Mouse (Mus musculus) limb, embryonic 14.5 days (tissue): ENCODE results near the gene Aloxe3. TPM values are rescaled to one million over a fixed set of nuclear protein-coding genes. Genes with fewer than 3 reads are reported as not detected.

ENCODE experiments used
- ATAC-seq: fragments of 200-750 bp; cut with Nextera tagmentation; 2 replicates; pipeline ENCODE4 v1.8.0; 2017; ENCODE audit warnings: low read depth, moderate number of reproducible peaks, moderate TSS enrichment; ENCODE audit not compliant: low FRiP score
- DNase-seq: peaks from one replicate; pipeline ENCODE4 v3.0.0-alpha.2; 2015; ENCODE audit warnings: low spot score
- H3K27ac ChIP-seq: fragments of 300-500 bp; sonication (generic); replicated peaks from 2 replicates; pipeline ENCODE4 v1.5.1; 2014; ENCODE audit warnings: low read depth, mild to moderate bottlenecking, low read length, moderate library complexity, mixed read lengths
- H3K27me3 ChIP-seq: fragments of 300-500 bp; sonication (generic); 2 replicates; pipeline ENCODE4 v1.6.1; 2014; ENCODE audit warnings: low read length, mixed read lengths; ENCODE audit not compliant: control insufficient read depth, insufficient read depth
- H3K36me3 ChIP-seq: fragments of 300-500 bp; sonication (generic); 2 replicates; pipeline ENCODE4 v1.6.1; 2014; ENCODE audit warnings: mild to moderate bottlenecking, low read length, moderate library complexity, mixed read lengths; ENCODE audit not compliant: control insufficient read depth, insufficient read depth
- H3K4me1 ChIP-seq: fragments of 300-500 bp; sonication (generic); 2 replicates; pipeline ENCODE4 v1.6.1; 2014; ENCODE audit warnings: antibody characterized with exemption, low read length, mixed read lengths; ENCODE audit not compliant: control insufficient read depth, insufficient read depth
- H3K4me2 ChIP-seq: fragments of 300-500 bp; sonication (generic); replicated peaks from 2 replicates; pipeline ENCODE4 v1.6.1; 2014; ENCODE audit warnings: low read depth, mild to moderate bottlenecking, low read length, moderate library complexity; ENCODE audit not compliant: severe bottlenecking
- H3K4me3 ChIP-seq: fragments of 300-500 bp; sonication (generic); replicated peaks from 2 replicates; pipeline ENCODE4 v1.5.1; 2014; ENCODE audit warnings: low read length
- H3K9ac ChIP-seq: fragments of 300-500 bp; sonication (generic); 2 replicates; pipeline ENCODE4 v1.6.1; 2014; ENCODE audit warnings: mild to moderate bottlenecking, low read depth, low read length, moderate library complexity; ENCODE audit not compliant: severe bottlenecking
- H3K9me3 ChIP-seq: fragments of 300-500 bp; sonication (generic); 2 replicates; pipeline ENCODE4 v1.6.1; 2016; ENCODE audit warnings: low read length; ENCODE audit not compliant: control insufficient read depth
- POLR2A ChIP-seq: fragments of 200-500 bp; IDR thresholded peaks from 2 replicates; pipeline ENCODE4 v1.8.0; 2012; ENCODE audit warnings: inconsistent platforms, mild to moderate bottlenecking, moderate library complexity, borderline replicate concordance; ENCODE audit not compliant: insufficient read depth, insufficient read length; ENCODE audit errors: extremely low read depth
- WGBS: fragments of 180-500 bp; shearing (Covaris S2); extraction: QIAGEN DNeasy Blood & Tissue Kit; methylation state at CpG from one replicate; pipeline ENCODE4 v1.1.7; 2014; 5-methylcytosine and 5-hydroxymethylcytosine counted together
- polyA plus RNA-seq, 2 experiments: library from polyadenylated mRNA; depleted of rRNA in 1 of 2; stranded (reverse) in 1 of 2; unstranded in 1 of 2; fragments of >200 nt; fragmentation: Nextera tagmentation in 1 of 2; extraction: Ambion mirVana in 1 of 2; gene quantifications; 2 replicates each; pipeline versions ENCODE4 v1.2.1 to v1.2.3; 2012 to 2014

Aloxe3 gene
- polyA plus RNA-seq, 2 experiments = 1.6 TPM

DNA sequence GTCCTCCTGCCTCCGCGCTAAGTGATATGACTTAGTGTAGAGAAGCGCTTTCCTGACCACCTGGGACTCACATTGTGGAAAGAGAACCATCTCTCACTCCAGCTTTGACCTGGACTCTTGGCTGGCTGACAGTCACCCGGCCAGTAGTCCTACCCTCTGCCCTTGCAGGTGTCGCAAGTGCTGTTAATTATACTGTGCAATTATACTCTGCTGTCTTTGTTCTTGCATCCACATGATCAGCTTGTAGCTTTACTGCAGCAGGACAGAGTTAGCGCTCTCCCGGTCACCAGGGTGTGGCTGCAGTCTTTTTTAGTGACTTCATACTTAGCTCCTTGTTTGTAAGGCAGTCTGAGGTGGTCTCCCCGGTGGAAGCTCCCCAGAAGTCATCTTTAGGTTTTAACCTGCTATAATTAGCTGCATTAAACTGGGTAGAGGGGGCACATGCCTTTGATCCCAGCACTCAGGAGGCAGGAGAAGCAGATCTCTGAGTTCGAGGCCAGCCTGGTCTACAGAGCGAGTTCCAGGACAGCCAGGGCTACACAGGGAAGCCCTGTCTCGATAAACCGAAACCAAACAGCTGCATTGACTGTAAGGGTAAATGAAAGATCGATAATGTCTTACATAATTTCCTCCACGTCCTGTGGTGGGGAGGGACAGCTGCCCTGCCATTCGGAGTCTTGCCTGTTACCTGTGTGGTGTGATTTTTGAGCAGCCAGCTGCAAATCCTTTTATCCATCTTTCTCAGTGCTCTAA is 45.4 kb upstream of the Aloxe3 start:
- Histone ChIP-seq H3K4me3 (no peak overlapping the region), H3K4me1 (no peaks in the 10 kb centered on the region), H3K9ac (no peak overlapping the region), H3K9me3 (no peaks in the 10 kb centered on the region), H3K27me3 (no peaks in the 10 kb centered on the region), H3K27ac (no peak overlapping the region), H3K36me3 (no peaks in the 10 kb centered on the region), H3K4me2 (no peak overlapping the region)
- 78% methylated on average over 15 of the region's 15 CpGs for WGBS
- no peak for TF ChIP-seq POLR2A
- DNase-seq (no peak), ATAC-seq (no peak)

DNA sequence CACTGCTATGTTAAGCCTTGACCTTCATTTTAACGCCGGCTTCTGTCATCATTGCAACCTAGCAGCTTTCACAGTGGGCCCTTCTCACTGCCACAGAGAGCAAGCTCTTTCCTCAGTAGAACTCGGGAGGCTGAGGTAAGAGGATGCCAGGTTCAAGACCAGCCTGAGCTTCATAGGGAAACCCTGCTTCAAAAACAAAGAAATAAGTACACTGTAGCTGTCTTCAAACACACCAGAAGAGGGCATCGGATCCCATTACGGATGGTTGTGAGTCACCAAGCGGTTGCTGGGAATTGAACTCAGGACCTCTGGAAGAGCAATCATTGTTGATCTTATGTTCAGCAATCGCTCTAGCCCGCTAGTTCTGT is 44.9 kb upstream of the Aloxe3 start:
- Histone ChIP-seq H3K4me2 (no peak overlapping the region), H3K27ac (no peak overlapping the region), H3K9ac (no peak overlapping the region), H3K4me1 (no peaks in the 10 kb centered on the region), H3K4me3 (no peak overlapping the region), H3K27me3 (no peaks in the 10 kb centered on the region), H3K9me3 (no peaks in the 10 kb centered on the region), H3K36me3 (no peaks in the 10 kb centered on the region)
- DNase-seq = no peak
- no peak for TF ChIP-seq POLR2A
- WGBS = 86% methylated on average over 8 of the region's 8 CpGs
- no peak for ATAC-seq

DNA sequence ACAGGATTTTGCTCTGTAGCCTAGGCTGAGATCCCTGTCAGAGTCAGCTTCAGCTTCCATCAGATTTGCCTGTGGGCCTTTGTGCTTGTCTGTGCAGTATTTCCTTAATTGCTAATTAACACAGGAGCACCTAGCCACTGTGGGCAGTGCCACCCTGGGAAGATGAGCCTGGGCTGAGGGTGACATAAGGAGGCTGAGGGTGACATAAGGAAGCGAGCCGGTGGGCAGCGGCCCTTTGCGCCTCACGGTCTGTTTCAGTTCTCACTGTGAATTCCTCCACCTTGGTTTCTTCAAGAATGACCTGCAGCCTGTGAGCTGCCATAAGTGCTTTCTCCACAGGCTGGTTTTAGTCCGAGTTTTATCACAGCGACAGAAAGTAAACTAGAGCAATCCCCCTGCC is 44.1 kb upstream of the Aloxe3 start:
- H3K27ac ChIP-seq = no peak overlapping the region
- no peaks in the 10 kb centered on the region for H3K36me3 ChIP-seq
- no peaks in the 10 kb centered on the region for H3K4me1 ChIP-seq
- no peaks in the 10 kb centered on the region for H3K9me3 ChIP-seq
- no peaks in the 10 kb centered on the region for H3K27me3 ChIP-seq
- DNase-seq (no peak), ATAC-seq (no peak)
- H3K4me2 ChIP-seq = no peak overlapping the region
- no peak overlapping the region for H3K4me3 ChIP-seq
- H3K9ac ChIP-seq = no peak overlapping the region
- TF ChIP-seq POLR2A = no peak
- WGBS = 85% methylated on average over 7 of the region's 7 CpGs

DNA sequence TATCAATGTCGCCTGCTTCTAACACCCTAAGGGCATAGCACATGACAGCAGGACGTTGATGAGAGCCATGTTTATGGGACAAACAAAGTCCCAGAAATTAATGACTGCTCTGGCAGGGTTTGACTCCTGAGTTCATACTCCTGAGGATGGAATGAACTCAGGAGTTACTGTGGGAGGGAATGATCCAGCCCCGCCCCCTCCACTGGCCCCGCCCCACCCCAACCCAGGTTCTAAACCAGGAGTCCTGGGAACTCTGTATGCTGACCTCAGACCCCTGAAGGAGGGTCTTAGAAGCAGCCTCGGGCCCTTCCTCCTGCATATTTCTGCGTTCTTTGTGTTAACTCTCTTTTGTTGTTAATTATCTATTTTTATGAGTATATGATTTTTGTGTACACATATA is 40.1 kb upstream of the Aloxe3 start:
- no peak for TF ChIP-seq POLR2A
- H3K4me2 ChIP-seq = no peak overlapping the region
- H3K27me3 ChIP-seq = no peaks in the 10 kb centered on the region
- DNase-seq (no peak), ATAC-seq (no peak)
- H3K9me3 ChIP-seq = no peaks in the 10 kb centered on the region
- peaks cover 18% of the 10 kb centered on the region for H3K4me1 ChIP-seq
- WGBS = 53% methylated on average over 6 of the region's 6 CpGs
- H3K36me3 ChIP-seq = peaks cover 12% of the 10 kb centered on the region
- no peak overlapping the region for H3K27ac ChIP-seq
- no peak overlapping the region for H3K4me3 ChIP-seq
- no peak overlapping the region for H3K9ac ChIP-seq

DNA sequence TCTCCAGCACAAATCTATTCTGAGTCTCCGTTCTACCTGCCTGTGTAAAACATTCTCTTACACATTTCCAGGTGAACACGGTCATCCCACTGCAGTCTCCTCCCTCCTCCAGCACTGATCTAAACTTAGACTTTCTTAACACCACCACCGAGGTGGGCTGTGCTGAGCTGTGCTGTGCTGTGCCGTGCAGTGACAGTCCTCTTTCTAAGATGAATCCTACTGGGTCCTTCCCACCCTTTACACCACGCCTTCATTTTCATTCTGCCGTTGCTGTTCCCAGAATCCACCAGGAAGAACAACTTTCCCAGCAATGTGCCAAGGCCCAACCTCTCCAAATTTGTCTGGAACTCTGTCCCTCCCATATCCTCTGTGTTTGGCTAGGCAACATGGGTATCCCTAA is 39.3 kb upstream of the Aloxe3 start:
- Histone ChIP-seq H3K4me1 (peaks cover 19% of the 10 kb centered on the region), H3K4me3 (no peak overlapping the region), H3K4me2 (no peak overlapping the region), H3K27me3 (no peaks in the 10 kb centered on the region), H3K9ac (no peak overlapping the region), H3K27ac (no peak overlapping the region), H3K36me3 (peaks cover 20% of the 10 kb centered on the region), H3K9me3 (no peaks in the 10 kb centered on the region)
- 56% methylated on average over 6 of the region's 6 CpGs for WGBS
- DNase-seq = no peak
- no peak for TF ChIP-seq POLR2A
- no peak for ATAC-seq
